Mouse (Mus musculus): ENCODE measurements around the gene Lfng. TPM values are rescaled to one million over a fixed set of nuclear protein-coding genes. Genes with fewer than 3 reads are reported as not detected.

The Lfng gene
- total and polyA plus RNA-seq, 3 experiments, result 11.2 to 14.1 TPM; not detected in 1

DNA sequence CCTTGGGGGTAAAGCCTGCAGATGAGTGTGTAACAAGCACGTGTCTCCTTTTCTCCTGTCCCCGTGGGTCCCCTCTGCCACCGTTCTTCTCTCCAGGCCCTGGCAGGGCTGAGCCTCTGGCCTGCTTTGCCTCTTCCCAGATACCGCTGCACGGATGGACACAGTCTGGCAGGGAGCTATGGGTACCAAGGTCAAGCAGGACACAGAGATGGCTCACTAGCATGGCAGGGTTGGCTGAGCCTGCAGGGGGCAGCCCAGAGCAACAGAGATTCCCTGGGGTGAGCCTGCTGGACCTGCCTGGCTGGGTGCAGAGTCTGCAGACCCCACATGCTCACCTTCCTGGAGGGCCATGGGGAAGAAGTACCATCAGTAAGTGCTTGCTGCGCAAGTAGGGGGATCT is 41.3 kb upstream of the Lfng start:
- Histone ChIP-seq H3K79me2 (ENCODE audit: control insufficient read depth, insufficient read depth, low read length, poor library complexity) (no peaks in the 10 kb centered on the region), H3K36me3 (ENCODE audit: control insufficient read depth in 1 of 2, insufficient read depth in 2 of 2, low read length in 2 of 2) (peaks cover 0 to 5% of the 10 kb centered on the region in 2 experiments; a peak in 2 of 4 replicates), H3K27me3 (ENCODE audit: control insufficient read depth in 1 of 2, insufficient read depth in 2 of 2, low read length in 2 of 2) (no peaks in the 10 kb centered on the region), H3K9me3 (replicated peaks; ENCODE audit: insufficient read depth, low read length) (no peaks in the 10 kb centered on the region), H3K9ac (ENCODE audit: control insufficient read depth, low read depth, low read length, poor library complexity, severe bottlenecking) (no peak overlapping the region), H3K27ac (ENCODE audit: control insufficient read depth, low read depth, low read length) (no peak overlapping the region), H3K4me3 (ENCODE audit: control insufficient read depth in 1 of 2, insufficient read depth in 1 of 2, low read depth in 2 of 2, low read length in 2 of 2) (no peak overlapping the region), H3K4me1 (ENCODE audit: control insufficient read depth in 1 of 2, insufficient read depth in 2 of 2, low read length in 2 of 2) (peaks cover 5 to 16% of the 10 kb centered on the region in 2 experiments; a peak in 3 of 4 replicates)
- DNase-seq (ENCODE audit: low read depth, low spot score), result peak; percentile 26
- TF ChIP-seq MAX (IDR thresholded peaks at IDR 0.05; ENCODE audit: low read length) (no peak), GATA1 (IDR thresholded peaks at IDR 0.05; ENCODE audit: low read depth, low read length) (no peak), CTCF (IDR thresholded peaks at IDR 0.05 in 2 of 3, conservative IDR thresholded peaks at IDR 0.05 in 1 of 3; ENCODE audit: control insufficient read depth in 1 of 3, insufficient read depth in 1 of 3, low read depth in 2 of 3, low read length in 3 of 3, poor library complexity in 1 of 3, severe bottlenecking in 1 of 3) (peak; percentile 60 to 75 (median 69)), RAD21 (IDR thresholded peaks at IDR 0.05; ENCODE audit: low read depth, low read length) (peak; percentile 13), SMC3 (IDR thresholded peaks at IDR 0.05; ENCODE audit: low read depth, low read length) (peak; percentile 55)

DNA sequence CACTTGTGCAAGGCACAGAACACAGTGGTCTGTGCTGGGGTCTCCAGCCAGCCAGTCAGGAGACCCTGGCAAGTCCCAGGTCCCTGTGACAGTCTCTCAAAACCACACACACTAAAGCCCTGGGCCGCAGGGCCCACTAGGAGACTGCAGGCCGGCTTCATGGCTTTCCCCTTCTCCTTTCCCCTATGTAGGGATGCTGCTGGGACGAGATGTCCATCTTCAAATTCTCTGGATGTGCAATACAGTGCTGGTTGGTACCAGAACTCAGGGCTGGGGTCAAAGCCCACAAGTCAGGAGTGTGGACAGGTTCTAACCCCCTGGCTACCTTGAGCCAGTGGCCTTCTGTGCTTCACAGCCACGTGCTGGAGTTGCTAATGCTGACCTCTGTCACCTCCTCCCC is 40.8 kb upstream of the Lfng start:
- H3K27ac ChIP-seq (ENCODE audit: control insufficient read depth, low read depth, low read length), result no peak overlapping the region
- peaks cover 0 to 5% of the 10 kb centered on the region in 2 experiments; a peak in 2 of 4 replicates for H3K36me3 ChIP-seq (ENCODE audit: control insufficient read depth in 1 of 2, insufficient read depth in 2 of 2, low read length in 2 of 2)

DNA sequence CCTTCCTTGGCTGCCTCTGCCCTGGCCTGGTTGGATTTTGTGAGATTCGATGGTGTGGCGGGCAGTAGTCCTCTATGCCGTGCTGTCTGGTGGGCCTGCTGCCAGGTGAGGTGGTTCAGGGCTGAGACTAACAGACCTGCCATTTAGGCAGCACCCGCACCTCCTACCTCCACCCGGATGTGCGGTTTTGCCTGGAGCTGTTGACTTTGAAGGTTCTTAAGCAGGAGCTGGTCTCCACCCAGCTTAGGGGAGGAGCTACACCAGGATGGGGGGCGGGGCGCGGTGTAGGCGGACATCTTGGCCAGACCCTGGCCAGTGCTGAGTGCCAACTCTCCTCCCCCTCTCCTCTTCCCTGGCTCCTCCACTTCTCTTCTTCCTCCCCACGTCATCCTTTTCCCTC is 39.8 kb upstream of the Lfng start:
- TF ChIP-seq ETS1 (IDR thresholded peaks at IDR 0.05; ENCODE audit: low read depth, low read length) (no peak), POLR2A (IDR thresholded peaks at IDR 0.05; ENCODE audit: control insufficient read depth in 1 of 2, insufficient read depth in 1 of 2, low read depth in 1 of 2, low read length in 2 of 2, poor library complexity in 1 of 2) (peak in 1 of 2 experiments; percentile 44; a peak in 1 of 4 replicates), TCF12 (IDR thresholded peaks at IDR 0.05; ENCODE audit: low read depth, low read length) (0 out of 2 replicates have a peak, but pooled peaks have one; percentile 23), SIN3A (IDR thresholded peaks at IDR 0.05; ENCODE audit: low read length) (peak; percentile 34; the same call in 1 of the 2 replicates), E2F4 (IDR thresholded peaks at IDR 0.05; ENCODE audit: borderline replicate concordance, low read depth, low read length) (no peak), CTCF (IDR thresholded peaks at IDR 0.05 in 2 of 3, conservative IDR thresholded peaks at IDR 0.05 in 1 of 3; ENCODE audit: control insufficient read depth in 1 of 3, insufficient read depth in 1 of 3, low read depth in 2 of 3, low read length in 3 of 3, poor library complexity in 1 of 3, severe bottlenecking in 1 of 3) (no peak), BHLHE40 (IDR thresholded peaks at IDR 0.05; ENCODE audit: borderline replicate concordance, low read depth, low read length) (no peak), TBP (IDR thresholded peaks at IDR 0.05; ENCODE audit: low read depth, low read length) (0 out of 2 replicates have a peak, but pooled peaks have one; percentile 26), POLR2AphosphoS5 (IDR thresholded peaks at IDR 0.05; ENCODE audit: borderline replicate concordance, low read depth, low read length) (0 out of 2 replicates have a peak, but pooled peaks have one; percentile 58), USF1 (IDR thresholded peaks at IDR 0.05; ENCODE audit: low read depth, low read length) (no peak), NELFE (IDR thresholded peaks at IDR 0.05; ENCODE audit: low read depth, low read length) (peak; percentile 59), MXI1 (IDR thresholded peaks at IDR 0.05; ENCODE audit: low read depth, low read length) (peak; percentile 28; the same call in 1 of the 2 replicates), MAZ (IDR thresholded peaks at IDR 0.05; ENCODE audit: low read depth, low read length) (0 out of 2 replicates have a peak, but pooled peaks have one; percentile 29)
- H3K4me1 ChIP-seq (ENCODE audit: control insufficient read depth in 1 of 2, insufficient read depth in 2 of 2, low read length in 2 of 2), result peaks cover 5 to 16% of the 10 kb centered on the region in 2 experiments; a peak in 3 of 4 replicates

More for the DNA sequence above, 40.8 kb upstream of the Lfng start:
- Histone ChIP-seq H3K4me1 (ENCODE audit: control insufficient read depth in 1 of 2, insufficient read depth in 2 of 2, low read length in 2 of 2) (peaks cover 5 to 16% of the 10 kb centered on the region in 2 experiments; a peak in 3 of 4 replicates), H3K9me3 (replicated peaks; ENCODE audit: insufficient read depth, low read length) (no peaks in the 10 kb centered on the region), H3K9ac (ENCODE audit: control insufficient read depth, low read depth, low read length, poor library complexity, severe bottlenecking) (no peak overlapping the region), H3K4me3 (ENCODE audit: control insufficient read depth in 1 of 2, insufficient read depth in 1 of 2, low read depth in 2 of 2, low read length in 2 of 2) (no peak overlapping the region), H3K79me2 (ENCODE audit: control insufficient read depth, insufficient read depth, low read length, poor library complexity) (no peaks in the 10 kb centered on the region), H3K27me3 (ENCODE audit: control insufficient read depth in 1 of 2, insufficient read depth in 2 of 2, low read length in 2 of 2) (no peaks in the 10 kb centered on the region)
- TF ChIP-seq KAT2A (conservative IDR thresholded peaks at IDR 0.05; ENCODE audit: low read depth, low read length) (no peak), GATA1 (IDR thresholded peaks at IDR 0.05; ENCODE audit: low read depth, low read length) (no peak), BHLHE40 (IDR thresholded peaks at IDR 0.05; ENCODE audit: borderline replicate concordance, low read depth, low read length) (no peak), ELF1 (IDR thresholded peaks at IDR 0.05; ENCODE audit: low read depth, low read length) (no peak), USF1 (IDR thresholded peaks at IDR 0.05; ENCODE audit: low read depth, low read length) (no peak), POLR2A (IDR thresholded peaks at IDR 0.05; ENCODE audit: control insufficient read depth in 1 of 2, insufficient read depth in 1 of 2, low read depth in 1 of 2, low read length in 2 of 2, poor library complexity in 1 of 2) (no peak), ZNF384 (IDR thresholded peaks at IDR 0.05; ENCODE audit: low read depth, low read length) (no peak), HCFC1 (IDR thresholded peaks at IDR 0.05; ENCODE audit: low read depth, low read length) (no peak), MEF2A (IDR thresholded peaks at IDR 0.05; ENCODE audit: extremely low read depth, insufficient replicate concordance, low read depth, low read length, poor library complexity, severe bottlenecking) (no peak), SMC3 (IDR thresholded peaks at IDR 0.05; ENCODE audit: low read depth, low read length) (no peak), CHD1 (IDR thresholded peaks at IDR 0.05; ENCODE audit: low read depth, low read length) (no peak), SIN3A (IDR thresholded peaks at IDR 0.05; ENCODE audit: low read length) (no peak)
- no peak for DNase-seq (ENCODE audit: low read depth, low spot score)

More for the DNA sequence above, 39.8 kb upstream of the Lfng start:
- H3K9me3 ChIP-seq (replicated peaks; ENCODE audit: insufficient read depth, low read length), result no peaks in the 10 kb centered on the region
- no peaks in the 10 kb centered on the region for H3K79me2 ChIP-seq (ENCODE audit: control insufficient read depth, insufficient read depth, low read length, poor library complexity)
- no peaks in the 10 kb centered on the region for H3K27me3 ChIP-seq (ENCODE audit: control insufficient read depth in 1 of 2, insufficient read depth in 2 of 2, low read length in 2 of 2)
- peak overlapping the region; percentile 37 to 67; a peak in 3 of 4 replicates for H3K4me3 ChIP-seq (ENCODE audit: control insufficient read depth in 1 of 2, insufficient read depth in 1 of 2, low read depth in 2 of 2, low read length in 2 of 2)
- H3K36me3 ChIP-seq (ENCODE audit: control insufficient read depth in 1 of 2, insufficient read depth in 2 of 2, low read length in 2 of 2), result peaks cover 0 to 5% of the 10 kb centered on the region in 2 experiments; a peak in 2 of 4 replicates
- no peak overlapping the region for H3K27ac ChIP-seq (ENCODE audit: control insufficient read depth, low read depth, low read length)
- H3K9ac ChIP-seq (ENCODE audit: control insufficient read depth, low read depth, low read length, poor library complexity, severe bottlenecking), result peak overlapping the region; percentile 24; the same call in 1 of the 2 replicates
- DNase-seq (ENCODE audit: low read depth, low spot score), result peak; percentile 90

Data from MEL (cell line).